Mouse (Mus musculus): ENCODE measurements around the gene Gsdma3.
"Not testable (repeated sequence)": the region's sequence is repeated elsewhere in the genome, so short reads cannot be mapped to it uniquely, and the experiment has no call there.

The Gsdma3 gene

DNA sequence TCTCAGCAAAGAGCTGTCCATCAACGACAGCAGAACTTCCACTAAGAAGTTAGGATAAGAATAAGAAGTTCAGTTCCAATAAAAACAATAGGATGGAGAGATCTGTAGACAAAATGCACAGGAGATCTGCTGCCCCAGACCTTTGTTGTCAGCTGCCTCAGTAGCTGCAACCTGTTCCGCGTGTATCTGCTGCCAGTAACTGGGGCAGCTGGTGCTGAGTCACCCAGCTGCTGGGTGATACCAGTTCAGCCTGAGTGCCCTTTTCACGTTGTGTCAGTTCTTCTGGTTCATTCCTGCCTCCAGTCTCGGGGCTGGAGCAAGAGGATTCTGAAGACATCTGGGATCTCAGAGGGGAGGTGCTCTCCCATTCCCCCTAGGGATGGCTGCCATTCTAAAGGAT lies 45.7 kb downstream of the Gsdma3 start:
- no peak for DNase-seq

DNA sequence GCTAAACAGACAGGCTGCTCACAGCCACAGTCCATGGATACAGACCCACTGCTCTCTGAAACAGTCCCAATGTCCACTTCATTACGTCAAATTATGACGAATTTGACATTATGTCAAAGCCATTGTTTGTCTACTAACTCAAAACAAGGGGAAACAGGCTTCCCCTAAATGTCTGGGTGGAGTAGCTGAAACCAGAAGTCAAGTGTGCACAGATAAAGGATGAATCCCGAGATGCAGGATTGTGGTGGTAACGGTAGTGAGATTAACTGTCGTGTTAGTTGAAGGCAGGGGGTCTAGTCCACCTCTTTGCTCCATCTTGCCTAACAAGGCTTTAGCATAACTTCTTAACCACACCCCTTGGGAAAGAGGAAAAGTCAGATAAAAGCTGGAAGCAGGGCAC lies 46.3 kb downstream of the Gsdma3 start:
- no peak for DNase-seq

DNA sequence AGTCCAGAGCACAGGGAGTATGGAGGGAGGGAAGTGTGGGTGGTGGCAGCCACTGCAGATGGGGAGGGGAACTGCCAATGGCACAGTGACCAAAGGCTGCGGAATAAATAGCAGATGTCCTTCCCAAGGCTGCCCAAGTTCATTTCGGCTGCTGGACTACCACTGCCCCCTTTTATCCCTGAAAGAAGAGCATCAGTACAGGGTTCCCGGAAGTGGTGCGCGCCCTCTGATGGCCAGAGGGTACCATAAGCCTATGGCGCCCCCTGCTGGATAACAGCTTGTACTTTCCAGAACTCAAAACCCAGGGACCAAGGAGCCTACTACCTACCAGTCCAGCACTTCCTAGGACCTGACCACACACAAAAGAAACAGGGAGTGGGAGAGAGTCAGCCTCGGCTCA lies 47.0 kb downstream of the Gsdma3 start:
- DNase-seq = peak; percentile 54

DNA sequence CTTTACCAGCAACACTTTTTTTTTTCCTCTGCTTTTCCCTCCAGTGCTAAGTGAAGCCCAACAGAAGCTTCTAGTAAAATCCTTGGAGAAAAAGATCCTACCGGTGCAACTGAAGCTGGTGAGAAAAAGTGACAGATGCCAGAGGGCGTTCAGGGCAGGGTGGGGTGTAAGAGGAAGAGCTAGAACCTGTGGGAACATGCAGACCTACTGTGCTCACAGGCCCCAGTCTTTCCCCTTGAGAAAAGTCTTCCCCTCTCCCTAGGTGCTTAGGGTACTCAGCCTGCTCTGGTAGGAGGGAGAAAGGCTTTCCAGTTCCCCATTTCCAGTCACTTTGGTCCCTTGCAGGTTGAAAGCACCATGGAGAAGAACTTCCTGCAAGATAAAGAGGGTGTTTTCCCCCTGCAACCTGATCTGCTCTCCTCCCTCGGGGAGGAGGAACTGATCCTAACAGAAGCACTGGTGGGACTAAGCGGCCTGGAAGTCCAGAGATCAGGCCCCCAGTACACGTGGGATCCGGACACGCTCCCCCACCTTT lies 49.7 kb downstream of the Gsdma3 start:
- no peak for DNase-seq

DNA sequence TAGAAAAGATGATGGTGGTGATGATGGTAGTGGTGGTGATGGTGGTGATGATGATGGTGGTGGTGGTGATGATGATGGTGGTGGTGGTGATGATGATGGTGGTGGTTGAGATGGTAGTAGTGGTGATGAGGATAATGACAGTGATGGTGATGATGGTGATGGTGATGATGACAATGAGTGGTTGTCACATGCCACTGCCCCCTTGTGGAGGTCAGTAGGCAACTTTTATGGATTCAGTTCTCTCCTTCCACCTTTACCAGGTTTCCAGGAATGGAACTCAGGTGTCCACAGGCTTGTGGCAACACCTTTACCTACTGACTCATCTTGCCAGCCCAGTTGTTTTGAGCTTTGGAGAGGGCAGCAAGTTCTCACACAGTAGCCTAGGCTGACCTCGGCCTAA lies 53.9 kb downstream of the Gsdma3 start:
- no peak for DNase-seq

DNA sequence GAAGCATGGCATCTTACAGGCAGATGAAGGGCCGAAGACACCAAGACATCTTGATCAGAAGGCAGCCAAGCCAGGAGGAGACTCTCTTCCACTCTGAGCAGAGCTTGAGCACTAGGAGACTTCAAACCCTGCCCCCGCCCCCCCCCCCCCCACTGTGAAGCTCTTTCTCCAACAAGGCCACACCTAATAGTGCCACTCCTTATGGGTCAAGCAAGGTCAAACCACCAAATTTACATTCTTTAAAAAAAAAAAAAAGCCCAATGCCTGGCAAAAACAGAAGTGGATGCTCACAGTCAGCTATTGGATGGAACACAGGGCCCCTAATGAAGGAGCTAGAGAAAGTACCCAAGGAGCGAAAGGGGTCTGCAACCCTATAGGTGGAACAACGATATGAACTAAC lies 54.4 kb downstream of the Gsdma3 start:
- DNase-seq = not testable (repeated sequence)

DNA sequence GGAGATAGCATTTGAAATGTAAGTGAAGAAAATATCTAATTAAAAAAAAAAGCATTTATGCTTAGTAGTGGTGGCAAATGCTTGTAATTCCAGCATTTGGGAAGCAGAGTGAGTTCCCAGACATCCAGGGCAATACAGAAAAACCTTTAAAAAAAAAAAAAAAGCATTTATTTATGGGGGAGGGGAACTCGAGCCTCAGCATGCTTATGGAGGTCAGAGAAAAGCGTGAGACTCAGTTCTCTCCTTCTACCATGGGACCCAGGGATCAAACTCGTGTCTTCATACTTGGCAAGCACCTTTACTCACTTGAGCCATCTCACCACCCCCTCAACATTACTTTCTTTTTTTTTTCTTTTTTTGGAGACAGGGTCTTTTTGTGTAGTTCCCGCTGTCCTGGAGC lies 55.0 kb downstream of the Gsdma3 start:
- DNase-seq = no peak

DNA sequence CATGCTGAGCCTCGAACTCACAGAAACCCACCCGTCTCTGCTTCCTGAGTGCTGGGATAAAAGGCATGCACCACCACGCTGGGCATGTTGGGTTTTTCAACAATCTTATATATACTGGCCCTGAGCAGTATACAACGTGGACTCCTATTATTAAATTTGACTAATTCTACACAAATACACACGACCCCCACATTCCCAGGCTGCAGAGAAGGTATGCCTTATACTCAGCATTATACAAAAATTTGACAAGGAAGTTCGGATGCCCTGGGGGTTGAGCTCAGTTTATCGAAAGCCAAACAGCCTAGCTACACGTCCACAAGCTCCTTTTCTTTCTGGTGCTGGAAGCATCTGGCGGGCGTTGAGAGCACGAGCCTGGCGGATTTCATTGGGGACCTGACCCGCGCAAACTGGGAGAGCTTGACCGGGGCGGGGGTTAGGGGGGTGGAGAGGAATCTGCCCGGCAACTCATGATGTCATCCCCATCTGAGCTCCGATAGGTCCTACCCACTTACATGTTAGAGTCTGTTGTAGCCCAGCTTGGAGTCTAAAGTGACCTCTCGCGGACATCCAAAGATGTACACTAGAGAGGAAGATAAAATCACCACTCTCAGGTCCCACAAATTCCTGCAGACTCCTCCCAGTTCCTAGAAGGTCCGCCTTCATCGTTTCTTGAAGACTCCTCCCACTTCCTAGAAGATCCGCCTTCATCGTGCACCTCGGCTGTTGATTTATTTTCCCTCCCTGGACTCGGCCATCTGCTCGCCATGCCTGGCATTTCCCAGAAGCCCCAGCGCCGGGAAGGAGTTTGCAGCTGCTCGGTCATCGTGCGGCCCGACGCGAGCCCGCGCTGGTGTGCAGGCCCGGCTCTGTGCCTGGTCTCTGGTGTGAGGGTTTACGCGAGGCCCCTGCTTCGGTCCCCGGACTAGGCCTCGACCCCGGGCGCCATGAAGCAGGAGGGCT lies 55.9 kb downstream of the Gsdma3 start, which contains the start of gene Psmd3:
TSS of gene Psmd3 (plus strand) at position 769 of the 960 bp plus-strand sequence.
- peak; percentile 95 for DNase-seq

DNA sequence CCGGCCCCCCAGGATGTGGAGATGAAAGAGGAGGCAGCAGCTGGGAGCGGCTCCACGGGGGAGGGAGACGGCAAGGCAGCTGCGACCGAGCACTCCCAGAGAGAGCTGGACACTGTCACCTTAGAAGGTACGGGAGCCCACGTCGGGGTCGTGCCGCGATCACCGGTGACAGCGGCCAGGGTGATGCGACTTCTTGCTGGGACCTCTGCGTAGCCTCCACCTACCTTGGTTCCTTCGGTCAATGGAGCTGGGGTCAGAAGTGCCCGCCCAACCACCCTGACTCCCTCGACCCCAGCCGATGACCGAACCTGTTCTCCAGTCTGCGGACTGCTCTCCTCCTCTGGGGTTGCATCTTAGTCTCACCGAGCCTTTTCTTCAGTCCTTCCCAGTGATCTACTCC lies 56.7 kb downstream of the Gsdma3 start:
- DNase-seq = no peak

DNA sequence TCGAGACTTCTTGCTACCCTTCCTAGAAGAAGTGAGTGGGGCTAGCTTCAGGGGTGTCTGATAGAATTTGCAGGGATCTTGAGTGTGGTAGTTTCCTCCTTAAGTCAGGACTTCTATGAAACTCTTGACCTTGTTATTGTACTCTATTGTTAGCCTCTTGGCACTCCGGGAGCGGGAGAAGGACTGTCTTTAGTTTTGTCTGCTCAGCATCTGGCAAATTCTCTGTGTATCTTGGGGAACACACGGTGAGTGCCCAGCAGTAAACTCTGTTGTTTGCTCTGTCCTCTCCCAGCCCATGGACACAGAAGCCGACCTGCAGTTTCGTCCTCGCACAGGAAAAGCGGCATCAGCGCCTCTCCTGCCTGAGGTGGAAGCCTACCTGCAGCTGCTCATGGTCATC lies 59.5 kb downstream of the Gsdma3 start:
- no peak for DNase-seq

DNA sequence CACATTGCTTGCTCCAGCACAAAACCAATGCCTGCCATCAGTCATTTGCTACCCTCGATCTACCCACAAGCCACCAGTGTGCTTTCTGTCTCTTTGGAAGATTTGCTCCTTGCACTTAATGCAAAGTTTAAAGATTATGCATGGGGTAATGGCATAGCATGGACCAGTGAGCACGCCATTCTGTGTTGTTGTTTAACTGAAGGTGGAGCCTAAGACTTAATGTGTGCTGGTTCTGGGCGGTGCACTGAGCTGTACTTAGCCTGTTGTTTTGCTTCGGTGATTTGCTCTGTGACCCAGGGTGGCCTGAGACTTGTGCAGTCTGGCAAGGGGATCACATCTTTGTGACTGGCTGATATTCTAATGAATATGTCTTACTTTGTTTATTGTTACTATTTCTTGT lies 60.8 kb downstream of the Gsdma3 start:
- DNase-seq = no peak
